Mouse (Mus musculus): Measurements from ENCODE around the gene Pou2f3. TPM values are rescaled to one million over a fixed set of nuclear protein-coding genes. Genes with fewer than 3 reads are reported as not detected.

Pou2f3 gene
- total RNA-seq, 1 experiment from 2014 or later: not detected

DNA sequence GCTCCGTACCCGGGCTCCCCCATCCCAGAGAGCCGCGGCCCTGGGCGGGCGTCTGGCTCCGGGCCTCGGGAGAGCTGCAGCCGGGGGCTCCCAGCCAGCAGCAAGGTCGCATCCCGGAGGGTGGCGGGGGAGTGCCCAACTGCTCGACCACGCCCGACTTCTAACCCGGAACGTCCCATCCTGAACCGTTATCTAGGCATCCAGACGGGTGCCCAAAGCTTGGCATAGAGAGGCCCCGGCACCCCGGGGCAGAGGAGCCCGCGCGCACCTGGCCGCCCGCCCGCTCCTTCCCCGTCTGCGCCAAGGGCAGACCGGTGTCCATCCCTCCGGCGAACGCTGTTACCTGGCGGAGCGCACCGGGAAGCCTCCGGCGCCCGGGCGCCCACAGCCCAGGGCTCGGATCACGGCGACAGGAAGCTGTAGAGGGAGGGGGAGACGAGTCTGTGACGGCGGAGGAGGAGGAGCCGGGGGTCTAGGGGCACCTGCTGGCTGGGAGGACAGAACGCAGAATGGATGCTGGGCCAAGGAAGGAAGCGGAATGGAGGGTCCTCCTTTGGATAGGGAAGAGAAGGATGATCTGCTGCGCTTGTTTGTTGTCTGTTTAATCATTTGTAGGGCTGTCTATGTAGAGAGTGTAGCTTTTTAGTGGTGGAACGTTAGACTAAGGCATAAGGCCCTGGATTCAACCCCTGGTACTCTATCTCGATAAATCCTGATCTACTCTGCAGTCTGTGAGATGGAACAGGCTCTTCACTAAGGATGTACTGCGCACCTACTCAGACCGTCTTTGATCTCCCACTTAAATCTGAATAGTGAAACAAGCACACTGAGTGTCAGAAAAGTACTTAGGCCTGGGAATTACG, 93.8 kb downstream of the Pou2f3 start, which contains the start of gene Tmem136:
TSS of gene Tmem136 (minus strand) at position 437 of the 863 bp plus-strand sequence.
- ATAC-seq (ENCODE audit: extremely low read depth, insufficient number of reproducible peaks, low FRiP score, poor library complexity, severe bottlenecking): no peak

GRCm38 (mm10) chr9:43115431-43116133, 94.6 kb downstream of the Pou2f3 start:
- no peak for ATAC-seq (ENCODE audit: extremely low read depth, insufficient number of reproducible peaks, low FRiP score, poor library complexity, severe bottlenecking)

- no peak for ATAC-seq (ENCODE audit: extremely low read depth, insufficient number of reproducible peaks, low FRiP score, poor library complexity, severe bottlenecking)
These were observed 95.3 kb downstream of the Pou2f3 start for GRCm38 (mm10) chr9:43114833-43115232.

GRCm38 (mm10) chr9:43110286-43110980, 99.7 kb downstream of the Pou2f3 start:
- ATAC-seq (ENCODE audit: extremely low read depth, insufficient number of reproducible peaks, low FRiP score, poor library complexity, severe bottlenecking): no peak

GRCm38 (mm10) chr9:43109125-43109524, 101.0 kb downstream of the Pou2f3 start:
- no peak for ATAC-seq (ENCODE audit: extremely low read depth, insufficient number of reproducible peaks, low FRiP score, poor library complexity, severe bottlenecking)

- ATAC-seq (ENCODE audit: extremely low read depth, insufficient number of reproducible peaks, low FRiP score, poor library complexity, severe bottlenecking): no peak
These were observed 101.4 kb downstream of the Pou2f3 start for GRCm38 (mm10) chr9:43108721-43109120.

GRCm38 (mm10) chr9:43108081-43108480, 102.1 kb downstream of the Pou2f3 start:
- no peak for ATAC-seq (ENCODE audit: extremely low read depth, insufficient number of reproducible peaks, low FRiP score, poor library complexity, severe bottlenecking)

DNA sequence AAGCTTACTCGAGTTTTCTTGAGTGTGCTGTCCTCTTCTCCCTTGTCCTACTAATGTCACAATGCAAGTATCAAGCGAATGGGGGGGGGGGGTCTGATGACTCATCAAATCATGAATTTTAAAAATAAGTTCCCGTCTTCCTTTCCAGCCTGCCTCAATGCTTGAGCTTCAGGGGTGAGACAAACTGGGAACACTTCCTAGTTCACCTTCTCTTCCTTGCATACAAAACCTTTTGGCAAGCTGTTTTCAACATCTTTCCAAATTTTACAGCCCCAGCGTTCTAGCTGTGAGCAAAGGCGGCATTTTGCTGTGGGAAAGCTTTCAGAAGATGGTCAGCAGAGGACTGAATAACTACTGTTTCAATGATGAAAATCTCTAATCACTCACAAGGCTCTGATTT, 102.6 kb downstream of the Pou2f3 start:
- ATAC-seq (ENCODE audit: extremely low read depth, insufficient number of reproducible peaks, low FRiP score, poor library complexity, severe bottlenecking): no peak

DNA sequence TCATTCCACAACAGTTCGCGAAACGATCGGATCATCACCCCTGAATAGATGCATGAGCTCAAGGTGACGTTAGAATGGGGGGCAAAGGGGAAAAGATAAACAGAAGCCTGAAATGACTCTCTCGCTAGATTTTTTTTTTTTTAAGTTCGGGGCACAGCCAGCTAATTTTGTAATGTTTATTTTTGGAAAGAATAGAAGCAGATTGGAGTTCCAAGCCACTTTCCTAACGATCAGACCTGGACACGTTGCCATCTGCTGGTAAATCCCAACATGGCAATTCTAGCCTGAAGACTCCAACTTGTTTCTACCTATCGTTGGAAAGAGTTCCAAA, 103.0 kb downstream of the Pou2f3 start, which contains the start of gene Arhgef12:
TSS of gene Arhgef12 (minus strand) at position 53 of the 331 bp plus-strand sequence.
- no peak for ATAC-seq (ENCODE audit: extremely low read depth, insufficient number of reproducible peaks, low FRiP score, poor library complexity, severe bottlenecking)

GRCm38 (mm10) chr9:43106426-43107186, 103.6 kb downstream of the Pou2f3 start:
- no peak for ATAC-seq (ENCODE audit: extremely low read depth, insufficient number of reproducible peaks, low FRiP score, poor library complexity, severe bottlenecking)

DNA sequence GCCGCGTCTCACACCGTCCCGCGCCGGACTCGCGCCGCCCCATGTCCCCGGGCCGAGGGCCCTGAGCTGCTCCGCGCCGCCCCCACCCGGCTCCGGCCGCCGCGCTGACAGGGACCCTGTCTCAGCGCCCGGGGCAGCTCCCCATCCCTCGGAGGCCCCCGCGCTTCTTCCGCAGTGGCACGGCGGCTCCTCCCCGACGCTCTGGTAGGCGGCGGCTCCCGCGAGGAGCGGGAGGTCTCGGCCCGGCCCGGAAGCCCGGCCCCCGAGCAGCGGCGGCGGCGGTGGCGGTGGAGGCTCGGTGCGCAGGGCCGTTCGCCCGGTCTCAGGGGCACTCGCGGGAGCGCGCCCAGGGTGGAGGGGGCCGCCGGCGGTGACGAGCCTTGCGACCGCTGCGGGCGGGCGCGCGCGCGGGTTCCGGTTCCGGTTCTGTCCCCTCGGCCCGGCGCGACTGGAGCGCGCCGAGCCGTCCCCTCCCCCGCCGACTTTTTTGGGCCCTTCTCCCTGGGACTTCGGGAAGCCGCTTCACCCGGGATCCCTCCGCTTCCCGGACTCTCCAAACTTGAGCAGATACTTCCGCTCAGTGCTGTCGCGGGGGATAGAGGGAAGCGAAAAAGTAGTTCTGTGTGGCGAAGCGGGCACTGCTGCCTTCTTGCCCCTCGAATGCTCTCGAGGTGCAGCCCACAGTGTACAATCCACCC, 104.4 kb downstream of the Pou2f3 start:
- peak; percentile 21; the same call in 1 of the 2 replicates for ATAC-seq (ENCODE audit: extremely low read depth, insufficient number of reproducible peaks, low FRiP score, poor library complexity, severe bottlenecking)

- ATAC-seq (ENCODE audit: extremely low read depth, insufficient number of reproducible peaks, low FRiP score, poor library complexity, severe bottlenecking): no peak
These were observed 105.1 kb downstream of the Pou2f3 start for GRCm38 (mm10) chr9:43104873-43105663.

DNA sequence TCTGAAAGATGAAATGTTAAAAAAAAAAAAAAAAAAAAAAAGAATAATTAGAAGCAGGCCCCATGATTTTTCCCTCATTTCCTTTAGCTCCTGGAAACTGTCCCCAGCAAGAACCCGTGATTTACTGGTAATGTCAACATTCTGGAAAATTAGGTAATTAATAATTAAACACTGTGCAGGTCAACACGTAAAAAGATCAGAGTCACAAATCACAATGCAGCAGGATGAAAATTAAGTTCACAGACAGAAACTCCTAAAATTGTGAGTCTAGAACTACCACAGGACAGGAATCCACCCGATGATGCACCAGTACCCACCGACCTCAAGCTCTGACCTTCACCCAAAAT, 105.7 kb downstream of the Pou2f3 start:
- no peak for ATAC-seq (ENCODE audit: extremely low read depth, insufficient number of reproducible peaks, low FRiP score, poor library complexity, severe bottlenecking)

DNA sequence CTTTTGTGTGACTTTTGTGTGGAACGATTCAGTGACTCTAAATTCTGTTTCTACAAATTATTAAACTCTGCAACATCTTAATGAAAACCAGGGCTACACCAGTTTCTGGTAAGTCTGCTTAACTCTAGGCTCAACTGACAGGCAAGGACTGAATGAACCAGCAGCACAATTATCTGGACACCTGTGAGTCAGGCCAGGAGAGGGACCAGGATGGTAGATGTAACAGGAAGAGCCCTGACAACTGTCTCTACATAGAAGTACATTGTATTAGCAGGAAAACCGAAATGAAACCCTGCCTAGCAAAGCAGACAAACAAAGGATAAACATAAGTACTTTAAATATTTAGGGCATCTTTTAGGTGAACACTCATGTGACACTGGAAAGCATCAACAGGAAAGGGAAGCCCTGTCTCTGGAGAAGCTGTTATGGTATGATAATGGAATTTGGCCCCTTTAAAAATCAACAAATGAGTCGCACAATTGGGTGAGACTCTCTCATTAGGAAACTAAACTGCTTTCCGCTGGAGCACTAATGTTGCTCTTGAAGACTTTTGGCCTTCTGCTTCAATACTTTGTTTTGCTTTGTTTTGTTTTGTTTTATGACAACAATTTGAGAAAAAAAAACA, 106.4 kb downstream of the Pou2f3 start:
- ATAC-seq (ENCODE audit: extremely low read depth, insufficient number of reproducible peaks, low FRiP score, poor library complexity, severe bottlenecking): no peak

- no peak for ATAC-seq (ENCODE audit: extremely low read depth, insufficient number of reproducible peaks, low FRiP score, poor library complexity, severe bottlenecking)
These were observed 107.2 kb downstream of the Pou2f3 start for GRCm38 (mm10) chr9:43102931-43103330.

GRCm38 (mm10) chr9:43101936-43102595, 108.1 kb downstream of the Pou2f3 start:
- ATAC-seq (ENCODE audit: extremely low read depth, insufficient number of reproducible peaks, low FRiP score, poor library complexity, severe bottlenecking): no peak

DNA sequence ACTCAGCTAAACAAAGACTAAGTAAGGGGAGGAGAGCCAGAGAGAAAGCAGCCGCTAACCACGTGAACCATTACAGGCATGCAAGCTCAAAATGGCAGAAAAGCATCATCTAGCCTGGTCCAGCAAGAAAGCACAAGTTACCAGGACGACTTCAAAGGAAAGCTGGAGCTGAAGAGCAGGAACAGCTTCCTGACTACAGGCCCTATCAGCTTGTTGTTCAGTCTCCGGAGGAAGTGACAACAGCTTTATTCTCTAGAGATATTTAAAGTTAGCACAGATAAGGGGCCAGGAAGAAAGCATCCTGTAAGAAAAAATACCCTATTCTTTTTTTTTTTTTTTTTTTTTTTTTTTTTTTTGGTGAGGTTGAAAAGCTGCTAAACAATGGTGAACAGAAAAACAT, 111.2 kb downstream of the Pou2f3 start:
- ATAC-seq (ENCODE audit: extremely low read depth, insufficient number of reproducible peaks, low FRiP score, poor library complexity, severe bottlenecking): no peak
